Mouse (Mus musculus) lung, postnatal 25 days (tissue): ENCODE results near the gene 1700125H20Rik.

Experiments used
- DNase-seq: peaks from one replicate; pipeline ENCODE4 v3.0.0; 2022; ENCODE audit warnings: low spot score

Gene 1700125H20Rik

GRCm38 (mm10) chr11:85184839-85185238 lies 14.6 kb downstream of the 1700125H20Rik start:
- DNase-seq, result no peak

DNA sequence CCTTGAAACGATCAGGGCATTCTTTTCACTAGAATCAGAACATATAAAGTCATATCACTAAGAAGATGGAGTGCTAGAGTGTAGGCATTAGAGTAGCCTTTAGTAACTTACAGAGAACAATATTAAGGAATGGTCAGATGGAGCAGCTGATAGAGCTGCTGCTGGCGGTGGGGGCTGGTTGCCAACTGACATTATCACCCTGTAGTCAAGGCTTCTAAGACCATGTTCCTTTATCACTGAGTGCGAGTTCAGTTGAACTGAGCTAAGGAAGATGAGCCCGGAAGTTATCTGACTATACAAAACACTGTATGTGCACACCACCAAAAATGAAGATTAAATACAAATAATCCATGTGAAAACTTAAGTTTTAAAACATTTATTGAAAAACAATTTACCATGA lies 18.9 kb downstream of the 1700125H20Rik start:
- no peak for DNase-seq

GRCm38 (mm10) chr11:85190741-85191140 lies 20.5 kb downstream of the 1700125H20Rik start:
- no peak for DNase-seq

DNA sequence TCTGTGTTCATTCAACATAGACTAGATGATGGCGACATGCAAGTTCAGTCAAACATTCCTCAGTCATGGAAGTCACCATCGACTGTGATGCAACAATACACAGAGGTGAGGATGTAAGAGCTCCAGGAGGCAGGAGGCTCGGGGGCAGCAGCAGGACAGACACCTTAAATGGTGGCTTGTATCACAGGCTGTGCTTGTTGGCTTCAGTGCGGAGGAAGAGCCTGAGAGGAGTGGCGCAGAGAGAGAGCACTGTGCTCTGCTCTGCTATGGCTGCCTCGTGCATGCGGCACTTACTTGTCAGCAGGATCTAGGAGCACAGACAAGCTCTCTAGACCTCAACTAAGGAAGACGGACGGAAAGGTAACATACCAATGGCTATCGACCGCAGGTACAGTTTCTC lies 24.0 kb downstream of the 1700125H20Rik start:
- no peak for DNase-seq

DNA sequence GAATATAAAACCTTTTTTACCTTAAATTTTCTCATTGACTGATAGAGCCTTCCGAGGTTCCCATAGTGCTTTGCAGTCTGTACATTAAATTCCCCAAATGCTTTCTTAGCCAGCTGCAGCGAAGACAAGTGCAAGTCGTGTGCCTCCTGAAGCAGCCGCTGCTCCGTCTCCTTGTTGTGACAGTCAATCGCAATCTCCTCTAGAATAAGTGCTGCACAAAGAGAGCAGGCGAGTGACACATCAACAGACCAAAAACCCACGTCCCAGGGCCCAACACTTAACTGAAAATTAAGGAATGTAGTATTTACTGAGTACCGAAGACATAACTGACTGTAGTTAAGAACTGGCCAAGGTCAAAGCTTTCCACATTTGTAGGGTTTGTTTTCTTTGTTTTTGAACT lies 25.8 kb downstream of the 1700125H20Rik start:
- no peak for DNase-seq

DNA sequence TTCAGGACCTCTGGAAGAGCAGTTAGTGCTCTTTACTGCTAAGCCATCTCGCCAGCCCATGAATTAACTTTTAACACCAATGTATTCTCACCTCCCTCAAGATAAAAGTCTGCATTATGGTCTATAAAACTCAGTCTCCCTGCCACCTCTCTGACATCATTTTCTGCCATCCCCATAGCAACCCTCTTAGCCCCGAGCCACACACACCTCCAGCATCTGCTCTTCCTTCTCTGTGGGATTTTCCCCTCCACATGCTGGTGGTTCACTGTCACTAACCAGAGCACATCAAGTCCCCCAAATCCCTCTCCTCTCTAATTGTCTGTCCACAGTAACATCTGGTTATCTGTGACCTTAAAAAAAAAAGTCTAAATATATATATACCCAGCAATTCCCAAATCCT lies 28.7 kb downstream of the 1700125H20Rik start:
- no peak for DNase-seq

DNA sequence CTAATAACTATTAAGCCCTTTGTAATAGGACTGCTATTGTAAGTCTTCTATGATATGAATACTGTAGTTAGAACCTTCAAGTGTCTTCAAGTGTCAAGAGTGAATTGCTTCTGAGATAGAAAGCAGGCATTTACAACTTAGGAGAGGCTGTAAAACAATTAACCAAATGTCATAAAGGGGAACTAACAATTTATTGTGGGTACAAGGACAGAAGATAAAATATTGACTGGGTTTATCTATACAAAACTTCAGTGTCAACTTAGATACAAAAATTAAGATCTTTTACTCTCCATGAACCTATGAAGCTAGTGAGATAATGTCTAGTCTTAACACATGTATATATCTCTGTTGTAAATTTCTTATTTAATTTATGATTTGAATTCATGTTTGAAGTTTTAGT lies 36.0 kb downstream of the 1700125H20Rik start:
- DNase-seq, result no peak

DNA sequence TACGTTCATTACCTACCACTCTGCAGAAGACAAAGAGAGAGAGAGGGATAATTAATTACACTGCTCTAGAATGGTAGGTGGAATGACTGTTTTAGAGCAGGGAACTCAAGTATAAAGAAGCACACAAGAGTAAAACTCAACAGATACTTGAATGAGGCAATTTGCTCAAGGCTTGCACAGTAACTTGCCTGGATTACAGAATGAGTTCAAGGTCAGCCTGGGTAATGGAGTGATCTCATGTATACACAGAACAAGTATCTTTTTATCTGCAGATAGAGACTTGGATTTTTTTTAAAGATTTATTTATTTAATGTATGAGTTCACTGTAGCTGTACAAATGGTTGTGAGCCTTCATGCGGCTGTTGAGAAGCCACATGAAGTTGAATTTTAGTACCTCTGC lies 40.9 kb downstream of the 1700125H20Rik start:
- no peak for DNase-seq

- DNase-seq, result no peak
Measured at GRCm38 (mm10) chr11:85213215-85213614, 43.0 kb downstream of the 1700125H20Rik start.

- DNase-seq, result no peak
Measured at GRCm38 (mm10) chr11:85214679-85215078, 44.5 kb downstream of the 1700125H20Rik start.

DNA sequence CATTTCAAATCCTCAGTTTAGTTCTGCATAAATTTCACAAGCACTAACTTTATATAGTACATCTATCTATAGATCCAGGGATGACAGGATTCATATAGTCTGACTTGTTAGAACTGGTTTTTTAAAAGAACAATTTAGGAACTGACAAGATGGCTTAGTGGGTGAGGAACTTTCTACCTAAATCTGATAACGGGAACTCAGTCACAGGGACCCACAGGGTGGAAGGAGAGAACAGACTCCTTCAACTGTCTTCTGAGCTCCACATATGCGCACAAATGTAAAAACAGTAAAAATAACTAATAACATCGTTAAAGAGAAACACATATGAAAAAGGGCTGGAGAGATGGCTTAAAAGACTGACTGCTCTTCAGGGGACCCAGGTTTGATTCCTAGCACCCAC lies 48.8 kb downstream of the 1700125H20Rik start:
- DNase-seq, result no peak

- DNase-seq, result no peak
Measured at GRCm38 (mm10) chr11:85222561-85222960, 52.4 kb downstream of the 1700125H20Rik start.

- DNase-seq, result no peak
Measured at GRCm38 (mm10) chr11:85223248-85223647, 53.0 kb downstream of the 1700125H20Rik start.
